Comparison of ENCODE assay signal across 28 mouse cellular contexts in genomic region chr1:107384532-107384931, GRCm38 (mm10). TPM values are rescaled to one million over a fixed set of nuclear protein-coding genes. Genes with fewer than 3 reads are reported as not detected.
DNase-seq lines count a peak whose midpoint lies in the region; ATAC-seq lines count a peak whose summit lies in the region.
"Had no signal": no experiment of that assay in that cellular context is flagged by ENCODE, and none has a peak within 500 bp of the region (broad histone marks: within the 10 kb centered on the region; RNA-seq: fewer than 3 reads in every experiment).

No protein-coding gene starts in this region.

- DNase-seq in left cerebral cortex, adult 18-20 months (ENCODE audit: low spot score in 2 of 2), result peak; percentile 1 to 19
- DNase-seq in left cerebral cortex, postnatal 4 days, result no peak
- DNase-seq in R1 (ENCODE audit: low read depth, low spot score), result peak; percentile 5
- no peak for DNase-seq in liver, embryonic 11.5 days (ENCODE audit: low spot score)
- DNase-seq in cerebellum, adult 18-20 months, result no peak
- no peak for DNase-seq in gastrocnemius, postnatal 10 days
- DNase-seq: adrenal gland, postnatal 36 days; cerebellum, adult 9-11 months; forebrain, postnatal 0 days; gastrocnemius, postnatal 25 days; heart, adult 2 months; kidney, adult 18-20 months; kidney, postnatal 14 days; lung, postnatal 10 days; midbrain, embryonic 14.5 days had no signal

- H3K27ac ChIP-seq in liver, embryonic 11.5 days (ENCODE audit: low read depth, low read length), result no peak overlapping the region
- H3K27ac ChIP-seq: heart, adult 2 months; heart, embryonic 15.5 days; neural tube, embryonic 13.5 days had no signal

- no peaks in the 10 kb centered on the region for H3K9me3 ChIP-seq in liver, embryonic 11.5 days (ENCODE audit: control insufficient read depth, low read length)
- H3K9me3 ChIP-seq: heart, embryonic 15.5 days; neural tube, embryonic 13.5 days had no signal

- H3K36me3 ChIP-seq in liver, embryonic 11.5 days (ENCODE audit: control insufficient read depth, insufficient read depth, low read length), result no peaks in the 10 kb centered on the region
- H3K36me3 ChIP-seq: heart, embryonic 15.5 days; neural tube, embryonic 13.5 days had no signal

- no peak overlapping the region for H3K9ac ChIP-seq in liver, embryonic 11.5 days (ENCODE audit: low read depth, low read length)
- H3K9ac ChIP-seq: forebrain, postnatal 0 days; heart, embryonic 15.5 days; neural tube, embryonic 13.5 days had no signal

- intact Hi-C loops in left cerebral cortex, postnatal 4 days (cut with DNase I), result no loop called here

- WGBS in liver, embryonic 11.5 days, result 81% methylated on average over 9 of the region's 9 CpGs

- H3K4me1 ChIP-seq in liver, embryonic 11.5 days (replicated peaks; ENCODE audit: control insufficient read depth, insufficient read depth, low read length), result no peaks in the 10 kb centered on the region
- H3K4me1 ChIP-seq: heart, embryonic 15.5 days; neural tube, embryonic 13.5 days had no signal

- no peak overlapping the region for H3K4me3 ChIP-seq in liver, embryonic 11.5 days (ENCODE audit: low read depth, low read length)
- H3K4me3 ChIP-seq: heart, adult 2 months; heart, embryonic 15.5 days; neural tube, embryonic 13.5 days had no signal

- ATAC-seq in liver, embryonic 11.5 days (replicated peaks; ENCODE audit: low FRiP score), result peak; percentile 72
- peak; percentile 72 for ATAC-seq in megakaryocyte progenitor cell, adult 5-6 weeks (replicated peaks; ENCODE audit: poor library complexity)
- ATAC-seq: forebrain, postnatal 0 days; Patski had no signal

- no peak overlapping the region for H3K4me2 ChIP-seq in liver, embryonic 11.5 days
- H3K4me2 ChIP-seq: heart, embryonic 15.5 days; neural tube, embryonic 13.5 days had no signal

- no peaks in the 10 kb centered on the region for H3K27me3 ChIP-seq in liver, embryonic 11.5 days (replicated peaks; ENCODE audit: control insufficient read depth, insufficient read depth, low read length)
- H3K27me3 ChIP-seq: heart, embryonic 15.5 days; neural tube, embryonic 13.5 days; Patski had no signal

RNA-seq across cellular contexts. Expression of gene Serpinb7, which starts 14.9 kb away (rescaled TPM):
- not detected for total RNA-seq in left cerebral cortex, adult 18-20 months (2021)
- not detected for total RNA-seq in left cerebral cortex, postnatal 4 days (2021)
- polyA plus RNA-seq in liver, embryonic 11.5 days (2014; fragmentation: Nextera tagmentation; extraction: Ambion mirVana), result 0.08 TPM in 1 of 2 replicates, not detected in the other
- total RNA-seq in megakaryocyte progenitor cell, adult 5-6 weeks (2015), result not detected in 2 replicates
- total RNA-seq in megakaryocyte progenitor cell, adult 5-6 weeks (2017), result not detected in 2 replicates
- not detected for total RNA-seq in gastrocnemius, postnatal 10 days (2021)
- total RNA-seq: adrenal gland, postnatal 36 days; forebrain, postnatal 0 days; gastrocnemius, postnatal 25 days; heart, adult 2 months; hematopoietic stem cell, adult 5-6 weeks; left cerebral cortex, postnatal 36 days; megakaryocyte, adult 5-6 weeks had no signal
- polyA plus RNA-seq: forebrain, postnatal 0 days; heart, adult 2 months; liver, adult 2 months; midbrain, embryonic 14.5 days; neural tube, embryonic 13.5 days; stomach, embryonic 14.5 days; urinary bladder, adult 2 months had no signal

RNA-seq across cellular contexts. Expression of gene Serpinb11, which starts 23.5 kb away (rescaled TPM):
- total RNA-seq in left cerebral cortex, adult 18-20 months (2021), result not detected
- total RNA-seq in left cerebral cortex, postnatal 4 days (2021), result not detected
- not detected in 2 replicates for polyA plus RNA-seq in liver, embryonic 11.5 days (2014; fragmentation: Nextera tagmentation; extraction: Ambion mirVana)
- not detected in 2 replicates for total RNA-seq in megakaryocyte progenitor cell, adult 5-6 weeks (2015)
- not detected in 2 replicates for total RNA-seq in megakaryocyte progenitor cell, adult 5-6 weeks (2017)
- total RNA-seq in gastrocnemius, postnatal 10 days (2021), result not detected
- total RNA-seq: adrenal gland, postnatal 36 days; forebrain, postnatal 0 days; gastrocnemius, postnatal 25 days; heart, adult 2 months; hematopoietic stem cell, adult 5-6 weeks; layer of hippocampus, adult 8-10 months; left cerebral cortex, postnatal 36 days; liver, adult 2 months; megakaryocyte, adult 5-6 weeks had no signal
- polyA plus RNA-seq: C2C12; forebrain, postnatal 0 days; heart, adult 2 months; heart, embryonic 15.5 days; liver, adult 2 months; midbrain, embryonic 14.5 days; neural tube, embryonic 13.5 days; Patski; spleen, adult 2 months; stomach, embryonic 14.5 days; urinary bladder, adult 2 months had no signal

Comparison
In these comparisons a context has a peak if more than half of its experiments do, and no peak if none do; other contexts are left out.
1. DNase-seq: peak in left cerebral cortex, adult 18-20 months (2 of 2) and R1 (single experiment); none in left cerebral cortex, postnatal 4 days (single experiment), liver, embryonic 11.5 days (single experiment), cerebellum, adult 18-20 months (0 of 2) and gastrocnemius, postnatal 10 days (single experiment).